Mouse (Mus musculus) mature B cell (primary cell): ENCODE results near the gene Xrcc4.
"Not testable (repeated sequence)": the region's sequence is repeated elsewhere in the genome, so short reads cannot be mapped to it uniquely, and the experiment has no call there.

Experiments used
- in situ Hi-C: fragments of 300-500 bp; cut with MboI; formaldehyde crosslinking; loops from 2 replicates; pipeline ENCODE4 v1.14.3; 2019

Xrcc4 gene

DNA sequence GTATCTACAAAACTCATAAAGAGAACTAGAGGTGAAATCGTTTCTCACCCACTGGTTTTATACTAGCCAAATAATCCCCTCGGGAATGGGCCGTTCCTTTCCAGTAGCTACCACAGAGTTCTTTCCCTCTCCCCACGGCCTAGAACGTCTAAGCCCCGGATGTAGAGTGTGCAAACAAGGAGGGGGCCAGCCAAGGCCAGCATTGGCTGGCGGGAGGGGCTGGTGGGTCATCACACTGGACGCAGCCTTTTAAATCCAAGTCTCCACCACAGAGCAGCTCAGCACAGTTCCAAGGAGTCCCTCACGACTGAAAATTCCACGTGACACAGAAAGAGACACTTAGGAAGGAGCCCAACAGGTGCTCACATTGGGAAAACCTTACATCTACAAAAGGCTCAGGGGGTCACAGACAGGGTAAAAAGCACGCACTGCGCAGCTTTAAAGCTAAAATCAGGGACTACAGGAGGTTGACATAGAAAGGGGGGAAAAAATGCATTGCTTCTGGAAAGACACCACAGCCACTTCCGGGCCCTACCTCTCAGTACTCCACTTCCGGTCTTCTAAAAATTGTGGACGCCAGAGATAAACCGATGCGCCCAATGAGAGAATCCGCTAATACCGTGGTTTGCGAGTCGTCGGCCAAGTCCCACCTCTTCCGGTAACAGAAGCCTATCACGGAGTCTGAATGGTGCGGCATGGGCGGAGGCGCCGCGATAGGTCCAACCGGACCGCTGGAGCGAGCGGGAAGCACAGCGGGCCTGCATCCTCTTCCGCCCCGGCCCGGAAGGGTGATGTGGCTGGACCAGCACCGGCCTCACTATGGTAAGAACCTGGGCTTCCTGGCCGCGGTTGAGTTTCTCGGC, at the start of gene Xrcc4, which contains the start of gene Tmem167:
Xrcc4 (minus strand) TSS at position 647 of the 863 bp plus-strand sequence.
Tmem167 (plus strand) TSS at position 162 of the 863 bp plus-strand sequence.
- in situ Hi-C loops: no loop called here

DNA sequence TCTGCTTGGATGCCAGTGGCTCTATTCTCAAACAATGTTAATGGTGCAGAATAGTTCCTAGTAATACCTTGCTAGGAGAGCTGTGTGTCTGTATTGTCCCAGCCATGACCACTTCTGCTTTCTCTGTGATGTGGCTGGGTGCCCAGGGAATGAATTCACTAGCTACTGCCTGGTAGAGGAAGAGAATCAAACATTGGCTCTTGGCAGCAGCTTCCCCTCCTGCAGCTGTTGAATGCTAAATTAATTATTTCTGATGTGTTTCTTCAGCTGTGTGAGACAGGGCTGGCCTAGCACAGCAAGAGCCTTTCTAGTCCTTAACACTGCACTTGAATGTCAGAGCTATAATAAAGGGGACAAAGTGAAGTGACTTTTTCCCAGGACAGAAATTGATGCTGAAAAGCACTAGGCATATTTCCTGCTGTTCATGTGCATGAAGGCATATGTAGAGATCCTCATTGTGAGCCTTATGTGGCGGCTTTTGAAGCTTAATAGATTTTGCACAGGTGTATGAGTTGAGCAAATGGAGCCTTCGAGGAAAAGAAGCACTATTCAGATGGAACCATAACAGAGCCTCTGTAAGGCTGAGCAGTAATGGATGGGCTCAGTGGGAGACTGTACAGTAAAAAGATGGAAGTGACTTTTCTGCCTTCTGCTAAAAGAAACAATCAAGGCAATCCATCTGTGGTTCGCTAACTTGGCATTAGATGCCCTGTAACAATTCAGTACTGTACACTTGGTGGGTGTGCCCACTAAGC, 46.9 kb upstream of the Xrcc4 start:
- in situ Hi-C loops: no loop called here

- in situ Hi-C loops: no loop called here
These were observed 22.3 kb upstream of the Xrcc4 start for GRCm38 (mm10) chr13:90111681-90112080.

DNA sequence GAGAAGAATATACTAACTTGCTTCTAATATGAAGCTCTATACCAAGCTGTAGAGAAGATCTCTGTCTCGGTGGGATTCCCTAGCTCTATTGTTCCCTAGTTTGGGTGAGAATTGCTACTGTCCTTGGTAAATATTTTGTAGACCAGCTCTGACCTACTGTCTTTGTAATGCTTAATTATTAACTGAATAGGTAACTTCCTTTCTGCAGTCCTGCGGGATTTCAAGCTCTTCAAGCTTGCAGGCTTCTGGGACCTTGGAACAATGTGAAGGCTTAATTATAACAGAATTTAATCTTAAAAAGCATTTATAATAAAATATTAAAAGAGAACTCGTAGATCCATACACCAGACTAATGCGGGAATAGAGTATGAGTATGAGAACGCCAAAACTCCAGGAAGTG, 19.3 kb upstream of the Xrcc4 start:
- in situ Hi-C loops: not testable (repeated sequence)

DNA sequence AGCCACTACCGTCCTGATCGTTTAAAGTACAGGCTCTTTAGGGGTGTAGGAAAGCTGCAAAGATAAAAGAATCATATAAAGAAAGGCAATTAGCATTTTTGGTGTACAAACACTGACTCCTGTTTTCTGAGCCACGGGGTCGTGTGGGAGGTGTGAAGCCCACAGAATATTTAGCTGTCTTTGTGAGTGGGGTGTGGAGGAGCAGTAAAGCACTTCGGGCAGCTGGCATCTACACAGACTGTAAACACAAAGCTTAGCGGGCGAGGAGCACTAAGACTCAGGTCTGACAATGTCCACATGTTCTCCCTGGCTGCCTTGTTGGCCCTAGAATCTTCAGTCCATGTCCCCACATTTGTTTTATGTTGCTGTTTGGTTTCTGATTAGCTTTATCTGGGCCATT, 16.7 kb upstream of the Xrcc4 start:
- in situ Hi-C loops: no loop called here

DNA sequence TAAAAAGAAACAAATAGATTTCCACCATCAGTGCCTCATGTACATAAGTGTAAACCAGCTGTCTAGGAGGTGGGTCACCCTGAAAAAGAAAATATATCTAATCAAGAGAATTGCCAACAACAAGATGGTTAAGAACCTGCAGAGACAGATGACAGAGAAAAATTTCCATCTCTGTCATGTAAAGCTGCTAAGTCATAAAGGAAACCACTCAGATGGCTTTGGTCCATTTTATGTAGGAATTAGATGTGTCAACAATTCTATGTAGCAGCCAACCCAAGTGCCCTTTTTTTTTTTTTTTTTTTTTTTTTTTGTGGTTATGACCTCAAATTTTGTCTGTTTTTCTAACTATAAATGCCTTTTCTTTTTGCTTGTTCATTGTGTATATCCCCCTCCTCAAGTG, 12.1 kb upstream of the Xrcc4 start:
- in situ Hi-C loops: no loop called here

- in situ Hi-C loops: no loop called here
These were observed 396 bp upstream of the Xrcc4 start for GRCm38 (mm10) chr13:90089825-90090183.

DNA sequence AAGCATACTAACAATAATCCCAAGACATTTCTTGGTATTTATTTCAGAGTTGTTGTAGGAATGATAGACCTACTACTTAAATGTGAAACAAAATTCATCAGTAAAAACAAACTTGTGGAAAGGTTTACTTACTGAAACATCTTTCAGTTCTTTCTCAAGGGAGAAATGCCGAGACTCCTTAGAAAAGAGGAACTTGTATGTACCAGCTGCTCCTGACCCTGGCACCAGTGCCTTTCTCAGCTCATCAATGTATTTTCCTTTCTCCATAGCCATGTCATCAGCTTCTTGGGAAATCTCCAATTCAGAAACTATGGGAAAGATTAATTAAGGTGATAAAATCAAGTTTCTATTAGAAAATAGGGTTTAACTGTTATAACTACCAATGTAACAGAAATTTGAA, 27.5 kb downstream of the Xrcc4 start:
- in situ Hi-C loops: no loop called here

- in situ Hi-C loops: no loop called here
These were observed 37.0 kb downstream of the Xrcc4 start for GRCm38 (mm10) chr13:90052408-90052807.

- in situ Hi-C loops: no loop called here
These were observed 37.7 kb downstream of the Xrcc4 start for GRCm38 (mm10) chr13:90051735-90052134.

GRCm38 (mm10) chr13:90039613-90040012, 49.8 kb downstream of the Xrcc4 start:
- in situ Hi-C loops: no loop called here

GRCm38 (mm10) chr13:90032977-90033376, 56.4 kb downstream of the Xrcc4 start:
- in situ Hi-C loops: no loop called here

- in situ Hi-C loops: no loop called here
These were observed 56.9 kb downstream of the Xrcc4 start for GRCm38 (mm10) chr13:90032523-90032922.

DNA sequence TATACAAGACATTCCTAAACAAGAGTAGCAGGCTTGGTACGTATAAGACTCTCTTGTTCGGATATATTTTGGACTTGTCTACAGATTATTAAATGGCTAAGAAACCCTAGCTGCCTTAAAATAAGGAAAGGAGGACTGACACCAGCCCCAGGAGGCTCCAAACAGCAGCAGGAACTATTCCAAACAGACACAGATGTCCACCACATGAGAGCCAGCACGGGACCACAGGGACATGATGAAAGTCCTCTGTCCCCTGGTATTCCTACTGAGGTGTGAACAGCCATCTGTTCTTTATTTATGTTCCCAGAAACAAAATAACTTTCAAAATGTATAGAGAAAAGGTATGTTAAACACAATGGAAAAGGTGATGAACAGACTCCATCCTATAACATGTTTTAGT, 58.5 kb downstream of the Xrcc4 start:
- in situ Hi-C loops: no loop called here

DNA sequence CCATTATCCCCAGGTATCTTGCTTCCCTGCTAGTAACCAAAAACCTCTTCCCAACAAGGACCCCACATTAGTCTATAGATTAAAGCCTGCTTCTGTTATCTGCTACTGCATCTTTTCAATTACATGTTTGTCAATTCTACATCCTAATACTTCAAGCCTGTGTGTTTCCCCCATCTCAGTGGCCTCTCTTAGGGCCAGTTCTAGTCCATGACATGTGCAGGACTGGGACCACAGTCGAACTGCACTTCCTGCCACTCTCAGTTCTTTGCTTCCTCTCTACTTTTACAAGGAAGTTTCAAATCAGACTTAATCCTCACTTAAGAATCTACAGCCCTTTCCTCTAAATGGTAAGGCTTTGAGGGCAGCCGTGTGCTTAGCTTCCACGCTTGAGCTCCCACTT, 76.8 kb downstream of the Xrcc4 start:
- in situ Hi-C loops: no loop called here

- in situ Hi-C loops: no loop called here
These were observed 77.2 kb downstream of the Xrcc4 start for GRCm38 (mm10) chr13:90012198-90012597.

DNA sequence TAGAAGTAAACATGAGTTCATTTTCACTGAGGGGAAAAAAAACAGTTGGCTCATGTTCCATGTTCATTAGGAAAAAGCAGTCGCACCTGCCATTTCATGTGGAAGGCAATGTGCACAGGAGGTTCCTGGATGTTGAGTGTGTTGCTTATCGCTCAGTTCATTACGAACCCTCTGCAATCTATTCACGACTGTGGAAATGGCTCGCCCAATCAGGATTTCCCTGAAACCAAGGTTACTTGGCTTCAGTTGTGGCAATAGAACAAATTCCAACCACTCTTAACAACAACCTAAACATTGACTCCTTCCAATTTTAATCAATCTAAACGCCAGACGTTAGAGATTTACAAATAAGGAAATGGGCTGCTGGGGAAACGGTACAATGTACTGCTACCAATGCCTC, 78.3 kb downstream of the Xrcc4 start:
- in situ Hi-C loops: no loop called here

DNA sequence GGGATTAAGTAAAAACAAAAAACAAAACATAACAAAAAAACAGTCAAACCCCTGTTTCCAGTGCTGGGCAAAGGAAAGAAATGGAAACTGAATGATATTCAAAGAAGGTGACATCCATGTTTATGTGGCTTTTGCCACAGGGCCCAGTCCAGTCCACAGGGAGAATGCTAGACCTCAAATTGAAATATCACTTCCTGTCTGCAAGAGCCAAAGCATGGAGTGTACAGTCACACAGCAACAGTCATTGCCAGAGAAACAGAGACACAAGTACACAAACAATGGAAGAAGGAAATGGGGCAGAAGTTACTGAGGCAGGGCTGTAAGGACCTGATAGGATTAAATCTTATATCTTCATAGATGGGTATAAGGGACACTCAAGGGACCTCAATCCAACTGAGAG, 79.6 kb downstream of the Xrcc4 start:
- in situ Hi-C loops: no loop called here

GRCm38 (mm10) chr13:90005561-90005960, 83.8 kb downstream of the Xrcc4 start:
- in situ Hi-C loops: no loop called here

DNA sequence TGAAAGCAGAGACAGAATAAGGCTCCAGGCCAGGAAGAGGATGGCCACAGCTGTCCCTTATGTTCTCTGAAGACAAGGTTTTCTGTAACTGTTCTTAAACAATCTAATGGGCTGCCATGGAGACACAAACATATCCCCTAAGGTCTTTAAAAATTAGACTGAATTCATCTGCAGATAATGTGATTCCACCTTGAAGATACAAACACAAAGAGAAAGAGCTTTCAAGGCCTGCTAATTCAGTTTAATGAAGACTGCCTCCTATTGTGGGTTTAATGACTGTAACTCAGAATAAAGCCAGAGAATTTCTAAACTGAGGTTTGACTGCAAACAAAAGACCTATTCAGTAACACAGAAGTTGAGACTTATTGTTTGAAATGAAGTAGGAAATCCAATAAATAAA, 91.9 kb downstream of the Xrcc4 start:
- in situ Hi-C loops: no loop called here

GRCm38 (mm10) chr13:89986087-89986486, 103.3 kb downstream of the Xrcc4 start:
- in situ Hi-C loops: no loop called here

GRCm38 (mm10) chr13:89970940-89971339, 118.5 kb downstream of the Xrcc4 start:
- in situ Hi-C loops: no loop called here

DNA sequence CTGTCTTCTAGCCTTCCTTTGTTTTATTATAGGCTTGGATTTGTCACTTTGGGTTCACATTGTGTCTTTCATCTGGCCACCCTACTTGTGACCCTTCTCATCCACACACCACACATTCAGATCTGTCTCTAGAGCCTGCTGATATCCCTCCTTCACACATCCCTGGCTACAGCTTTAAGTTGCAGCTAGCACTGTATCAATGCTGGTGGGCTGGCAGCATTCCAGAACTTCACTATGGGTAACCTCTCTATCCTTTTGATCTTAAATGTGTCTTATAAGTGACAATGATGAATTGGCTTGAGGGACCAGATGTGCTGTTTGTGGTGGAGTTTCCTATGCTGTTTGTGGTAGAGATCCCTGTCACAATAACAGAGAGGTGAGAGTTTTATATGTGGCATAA, 120.7 kb downstream of the Xrcc4 start:
- in situ Hi-C loops: no loop called here
